Mouse (Mus musculus): ENCODE data around the gene Fgfbp1. TPM values are rescaled to one million over a fixed set of nuclear protein-coding genes. Genes with fewer than 3 reads are reported as not detected.

Fgfbp1 gene
- total and polyA plus RNA-seq, 2 experiments from 2014 or later, result 7.4 to 22.1 TPM

GRCm38 (mm10) chr5:43986212-43986611, 4.6 kb upstream of the Fgfbp1 start:
- Histone ChIP-seq H3K27ac (no peak overlapping the region), H3K4me2 (ENCODE audit: low read depth, low read length) (no peak overlapping the region), H3K4me1 (ENCODE audit: insufficient read depth, low read length) (no peaks in the 10 kb centered on the region), H3K4me3 (ENCODE audit: low read length) (no peak overlapping the region), H3K9me3 (ENCODE audit: low read length) (no peaks in the 10 kb centered on the region), H3K9ac (replicated peaks; ENCODE audit: low read length) (no peak overlapping the region), H3K36me3 (ENCODE audit: insufficient read depth, low read length) (no peaks in the 10 kb centered on the region), H3K27me3 (ENCODE audit: insufficient read depth, low read length) (no peaks in the 10 kb centered on the region)
- no peak for TF ChIP-seq CTCF (IDR thresholded peaks at IDR 0.05; ENCODE audit: low read depth)
- DNase-seq (ENCODE audit: low spot score) (no peak), ATAC-seq (no peak)

- H3K36me3 ChIP-seq (ENCODE audit: insufficient read depth, low read length), result no peaks in the 10 kb centered on the region
- no peak for TF ChIP-seq CTCF (IDR thresholded peaks at IDR 0.05; ENCODE audit: low read depth)
- no peak overlapping the region for H3K9ac ChIP-seq (replicated peaks; ENCODE audit: low read length)
- H3K4me3 ChIP-seq (ENCODE audit: low read length), result no peak overlapping the region
- H3K4me2 ChIP-seq (ENCODE audit: low read depth, low read length), result no peak overlapping the region
- H3K4me1 ChIP-seq (ENCODE audit: insufficient read depth, low read length), result no peaks in the 10 kb centered on the region
- H3K27ac ChIP-seq, result no peak overlapping the region
- DNase-seq (ENCODE audit: low spot score) (no peak), ATAC-seq (no peak)
- WGBS, result 47% methylated on average over 1 of the region's 1 CpGs
- H3K27me3 ChIP-seq (ENCODE audit: insufficient read depth, low read length), result no peaks in the 10 kb centered on the region
- H3K9me3 ChIP-seq (ENCODE audit: low read length), result no peaks in the 10 kb centered on the region
These were observed 1.3 kb upstream of the Fgfbp1 start for GRCm38 (mm10) chr5:43982896-43983295.

- Histone ChIP-seq H3K4me3 (ENCODE audit: low read length) (no peak overlapping the region), H3K4me2 (ENCODE audit: low read depth, low read length) (no peak overlapping the region), H3K27ac (no peak overlapping the region), H3K27me3 (ENCODE audit: insufficient read depth, low read length) (no peaks in the 10 kb centered on the region), H3K4me1 (ENCODE audit: insufficient read depth, low read length) (no peaks in the 10 kb centered on the region), H3K9ac (replicated peaks; ENCODE audit: low read length) (no peak overlapping the region), H3K36me3 (ENCODE audit: insufficient read depth, low read length) (no peaks in the 10 kb centered on the region), H3K9me3 (ENCODE audit: low read length) (no peaks in the 10 kb centered on the region)
- WGBS, result 72% methylated on average over 2 of the region's 2 CpGs
- no peak for TF ChIP-seq CTCF (IDR thresholded peaks at IDR 0.05; ENCODE audit: low read depth)
- DNase-seq (ENCODE audit: low spot score), result no peak
- no peak for ATAC-seq
These were observed 1.2 kb downstream of the Fgfbp1 start for GRCm38 (mm10) chr5:43980397-43980796.

- Histone ChIP-seq H3K9ac (replicated peaks; ENCODE audit: low read length) (no peak overlapping the region), H3K9me3 (ENCODE audit: low read length) (no peaks in the 10 kb centered on the region), H3K4me3 (ENCODE audit: low read length) (no peak overlapping the region), H3K4me2 (ENCODE audit: low read depth, low read length) (no peak overlapping the region), H3K27me3 (ENCODE audit: insufficient read depth, low read length) (no peaks in the 10 kb centered on the region), H3K4me1 (ENCODE audit: insufficient read depth, low read length) (no peaks in the 10 kb centered on the region), H3K27ac (no peak overlapping the region), H3K36me3 (ENCODE audit: insufficient read depth, low read length) (no peaks in the 10 kb centered on the region)
- ATAC-seq, result no peak
- 76% methylated on average over 1 of the region's 1 CpGs for WGBS
- TF ChIP-seq CTCF (IDR thresholded peaks at IDR 0.05; ENCODE audit: low read depth), result no peak
- no peak for DNase-seq (ENCODE audit: low spot score)
These were observed 4.6 kb downstream of the Fgfbp1 start for GRCm38 (mm10) chr5:43976821-43977561.

- Histone ChIP-seq H3K4me3 (ENCODE audit: low read length) (no peak overlapping the region), H3K9ac (replicated peaks; ENCODE audit: low read length) (no peak overlapping the region), H3K27me3 (ENCODE audit: insufficient read depth, low read length) (no peaks in the 10 kb centered on the region), H3K9me3 (ENCODE audit: low read length) (no peaks in the 10 kb centered on the region), H3K36me3 (ENCODE audit: insufficient read depth, low read length) (no peaks in the 10 kb centered on the region), H3K4me1 (ENCODE audit: insufficient read depth, low read length) (no peaks in the 10 kb centered on the region), H3K4me2 (ENCODE audit: low read depth, low read length) (no peak overlapping the region), H3K27ac (no peak overlapping the region)
- no peak for DNase-seq (ENCODE audit: low spot score)
- no peak for ATAC-seq
- TF ChIP-seq CTCF (IDR thresholded peaks at IDR 0.05; ENCODE audit: low read depth), result no peak
- 92% methylated on average over 6 of the region's 6 CpGs for WGBS
These were observed 7.4 kb downstream of the Fgfbp1 start for GRCm38 (mm10) chr5:43974166-43974565.

- H3K9me3 ChIP-seq (ENCODE audit: low read length), result no peaks in the 10 kb centered on the region
- no peaks in the 10 kb centered on the region for H3K36me3 ChIP-seq (ENCODE audit: insufficient read depth, low read length)
- no peaks in the 10 kb centered on the region for H3K4me1 ChIP-seq (ENCODE audit: insufficient read depth, low read length)
- H3K4me2 ChIP-seq (ENCODE audit: low read depth, low read length), result no peak overlapping the region
- no peak overlapping the region for H3K9ac ChIP-seq (replicated peaks; ENCODE audit: low read length)
- H3K4me3 ChIP-seq (ENCODE audit: low read length), result no peak overlapping the region
- DNase-seq (ENCODE audit: low spot score) (no peak), ATAC-seq (no peak)
- H3K27ac ChIP-seq, result no peak overlapping the region
- H3K27me3 ChIP-seq (ENCODE audit: insufficient read depth, low read length), result no peaks in the 10 kb centered on the region
- no peak for TF ChIP-seq CTCF (IDR thresholded peaks at IDR 0.05; ENCODE audit: low read depth)
- WGBS, result 80% methylated on average over 2 of the region's 2 CpGs
These were observed 10.4 kb downstream of the Fgfbp1 start for GRCm38 (mm10) chr5:43971156-43971555.

- no peak overlapping the region for H3K27ac ChIP-seq
- WGBS, result 86% methylated on average over 2 of the region's 2 CpGs
- H3K4me3 ChIP-seq (ENCODE audit: low read length), result no peak overlapping the region
- no peaks in the 10 kb centered on the region for H3K27me3 ChIP-seq (ENCODE audit: insufficient read depth, low read length)
- no peak overlapping the region for H3K4me2 ChIP-seq (ENCODE audit: low read depth, low read length)
- H3K36me3 ChIP-seq (ENCODE audit: insufficient read depth, low read length), result no peaks in the 10 kb centered on the region
- no peak for ATAC-seq
- no peaks in the 10 kb centered on the region for H3K9me3 ChIP-seq (ENCODE audit: low read length)
- H3K4me1 ChIP-seq (ENCODE audit: insufficient read depth, low read length), result no peaks in the 10 kb centered on the region
- no peak for DNase-seq (ENCODE audit: low spot score)
- TF ChIP-seq CTCF (IDR thresholded peaks at IDR 0.05; ENCODE audit: low read depth), result no peak
- H3K9ac ChIP-seq (replicated peaks; ENCODE audit: low read length), result no peak overlapping the region
These were observed 11.0 kb downstream of the Fgfbp1 start for GRCm38 (mm10) chr5:43970532-43970931.
